ENCODE assay signal across 7 mouse cellular contexts in the genomic region with DNA sequence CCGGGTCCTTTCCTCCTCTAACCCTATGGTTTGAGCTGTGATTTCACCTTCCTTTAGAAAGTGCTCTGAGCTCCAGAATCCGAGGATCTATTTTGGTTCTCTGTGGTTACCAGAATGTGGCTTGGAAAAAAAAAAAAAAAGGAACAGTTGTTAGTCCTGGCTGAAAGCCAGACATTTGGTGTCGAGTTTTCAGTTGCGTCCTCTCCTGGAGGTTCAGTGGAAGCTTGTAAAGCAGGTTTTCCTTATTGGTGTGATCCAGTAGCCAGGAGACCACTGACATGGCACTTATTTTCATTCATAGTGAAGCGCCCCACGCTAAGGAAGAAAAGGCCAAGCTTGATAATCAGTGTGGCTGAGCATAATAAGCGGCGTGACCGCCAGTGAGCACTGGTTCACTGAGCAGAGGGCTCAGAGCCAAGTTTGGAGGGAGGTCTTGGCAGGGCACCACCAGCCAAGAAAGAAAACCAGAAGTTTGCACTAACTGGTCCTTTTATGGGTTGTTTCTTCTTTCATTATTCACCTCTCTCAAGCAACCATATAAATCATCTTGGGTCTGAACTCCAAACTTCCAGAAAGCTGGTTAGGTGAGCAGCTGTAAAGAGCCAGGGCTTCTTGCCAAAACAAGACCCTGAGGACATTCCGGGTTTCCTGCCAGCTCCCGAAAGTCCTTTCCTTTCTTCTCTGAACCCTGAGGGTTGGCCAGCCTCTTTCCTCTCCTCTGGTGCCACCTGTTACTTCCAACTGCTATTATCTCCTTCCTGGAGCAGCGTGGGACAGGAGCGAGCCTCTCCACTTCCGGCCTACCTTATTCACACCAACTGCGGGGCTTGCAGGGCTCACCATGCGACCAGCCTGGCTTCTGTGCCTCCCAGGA.
DNase-seq lines count a peak whose midpoint lies in the region; ATAC-seq and TF ChIP-seq lines count a peak whose summit lies in the region.

No protein-coding gene starts in this region.

- no peaks in the 10 kb centered on the region for H3K27me3 ChIP-seq in embryonic facial prominence, embryonic 12.5 days
- H3K27me3 ChIP-seq in intestine, postnatal 0 days (replicated peaks; ENCODE audit: control insufficient read depth, insufficient read depth, low read length) = no peaks in the 10 kb centered on the region
- H3K27me3 ChIP-seq in midbrain, embryonic 16.5 days (ENCODE audit: control insufficient read depth, insufficient read depth, low read depth, low read length) = no peaks in the 10 kb centered on the region

- DNase-seq in heart, adult 18-20 months = peak; percentile 60 to 69
- DNase-seq in left cerebral cortex, adult 9 months (ENCODE audit: low spot score in 2 of 2) = peak; percentile 27 to 57
- peak; percentile 29 for DNase-seq in testis, postnatal 14 days (ENCODE audit: low spot score)

- H3K9me3 ChIP-seq in embryonic facial prominence, embryonic 12.5 days = 0 out of 2 replicates have a peak, but pooled peaks cover 2% of the 10 kb centered on the region
- no peaks in the 10 kb centered on the region for H3K9me3 ChIP-seq in intestine, postnatal 0 days (ENCODE audit: control insufficient read depth)
- H3K9me3 ChIP-seq in midbrain, embryonic 16.5 days (replicated peaks; ENCODE audit: control insufficient read depth, low read length, poor library complexity, severe bottlenecking) = no peaks in the 10 kb centered on the region

- WGBS in bone marrow, adult 2 months = 10% methylated on average over 16 of the region's 16 CpGs
- WGBS in embryonic facial prominence, embryonic 12.5 days = 44% methylated on average over 16 of the region's 16 CpGs
- 43% methylated on average over 16 of the region's 16 CpGs for whole genome bisulfite sequencing in intestine, postnatal 0 days
- 32% methylated on average over 16 of the region's 16 CpGs for WGBS in midbrain, embryonic 16.5 days

- no peak for TF ChIP-seq CTCF in bone marrow, adult 2 months (IDR thresholded peaks at IDR 0.05; ENCODE audit: control insufficient read depth, insufficient read depth, low read length)
- TF ChIP-seq CTCF in intestine, postnatal 0 days (IDR thresholded peaks at IDR 0.05; ENCODE audit: low read depth) = peak; percentile 26; the same call in 1 of the 2 replicates

- peaks cover 2% of the 10 kb centered on the region for H3K4me1 ChIP-seq in bone marrow, adult 2 months (ENCODE audit: control insufficient read depth, insufficient read depth, low read length)
- peaks cover 10% of the 10 kb centered on the region; the same call in 1 of the 2 replicates for H3K4me1 ChIP-seq in embryonic facial prominence, embryonic 12.5 days
- no peaks in the 10 kb centered on the region for H3K4me1 ChIP-seq in intestine, postnatal 0 days (replicated peaks; ENCODE audit: control insufficient read depth, insufficient read depth, low read length)
- H3K4me1 ChIP-seq in midbrain, embryonic 16.5 days (ENCODE audit: control insufficient read depth, insufficient read depth, low read length) = peaks cover 5% of the 10 kb centered on the region; the same call in 1 of the 2 replicates

- H3K27ac ChIP-seq in bone marrow, adult 2 months (ENCODE audit: control insufficient read depth, insufficient read depth, low read depth, low read length, poor library complexity) = peak overlapping the region; percentile 19
- peak overlapping the region; percentile 26; the same call in 1 of the 2 replicates for H3K27ac ChIP-seq in embryonic facial prominence, embryonic 12.5 days
- H3K27ac ChIP-seq in intestine, postnatal 0 days (ENCODE audit: low read depth, low read length) = no peak overlapping the region
- no peak overlapping the region; the same call in 1 of the 2 replicates for H3K27ac ChIP-seq in midbrain, embryonic 16.5 days (ENCODE audit: low read length)

- TF ChIP-seq POLR2A in bone marrow, adult 2 months (IDR thresholded peaks at IDR 0.05; ENCODE audit: borderline replicate concordance, control insufficient read depth, low read depth, low read length) = no peak

- no peak overlapping the region for H3K4me2 ChIP-seq in embryonic facial prominence, embryonic 12.5 days (replicated peaks)
- H3K4me2 ChIP-seq in intestine, postnatal 0 days (replicated peaks; ENCODE audit: low read depth) = 0 out of 2 replicates have a peak overlapping the region, but pooled peaks have one; percentile 32
- peak overlapping the region; percentile 13; the same call in 1 of the 2 replicates for H3K4me2 ChIP-seq in midbrain, embryonic 16.5 days (ENCODE audit: low read length)

- H3K4me3 ChIP-seq in bone marrow, adult 2 months (replicated peaks; ENCODE audit: control insufficient read depth, low read depth, low read length) = peak overlapping the region; percentile 7
- no peak overlapping the region for H3K4me3 ChIP-seq in embryonic facial prominence, embryonic 12.5 days
- H3K4me3 ChIP-seq in intestine, postnatal 0 days (ENCODE audit: low read depth, low read length) = no peak overlapping the region
- no peak overlapping the region for H3K4me3 ChIP-seq in midbrain, embryonic 16.5 days (ENCODE audit: low read depth, low read length)

- peak; percentile 61 for ATAC-seq in embryonic facial prominence, embryonic 12.5 days (ENCODE audit: insufficient number of reproducible peaks, insufficient read depth, low FRiP score, low TSS enrichment)
- no peak for ATAC-seq in intestine, postnatal 0 days
- ATAC-seq in midbrain, embryonic 16.5 days = peak; percentile 86

- no peak overlapping the region for H3K9ac ChIP-seq in embryonic facial prominence, embryonic 12.5 days
- no peak overlapping the region for H3K9ac ChIP-seq in intestine, postnatal 0 days (ENCODE audit: low read depth, low read length)
- H3K9ac ChIP-seq in midbrain, embryonic 16.5 days (ENCODE audit: low read depth, low read length) = no peak overlapping the region

- no peaks in the 10 kb centered on the region for H3K36me3 ChIP-seq in embryonic facial prominence, embryonic 12.5 days
- no peaks in the 10 kb centered on the region for H3K36me3 ChIP-seq in intestine, postnatal 0 days (ENCODE audit: control insufficient read depth, insufficient read depth)
- H3K36me3 ChIP-seq in midbrain, embryonic 16.5 days (ENCODE audit: control insufficient read depth, insufficient read depth, low read length) = no peaks in the 10 kb centered on the region

Comparison
In these comparisons a context has a peak if more than half of its experiments do, and no peak if none do; other contexts are left out.
1. H3K27ac ChIP-seq: peak in bone marrow, adult 2 months (single experiment) and embryonic facial prominence, embryonic 12.5 days (single experiment); none in intestine, postnatal 0 days (single experiment) and midbrain, embryonic 16.5 days (single experiment).
2. Peak in every context shown above with its lines, with median percentiles within 50 percentile points of each other: DNase-seq.